Mouse (Mus musculus) forebrain, postnatal 0 days (tissue): ENCODE measurements at regions not wholly inside any gene's neighbourhood (a gene's known extent, or its start where the extent isn't known, plus 50 kb on each side); places are given as distances from the start of the nearest gene placed in this dataset.

Source experiments
- ATAC-seq: fragments of 200-750 bp; cut with Nextera tagmentation; 2 replicates; pipeline ENCODE4 v1.8.0; 2017; ENCODE audit warnings: mild to moderate bottlenecking, moderate library complexity
- DNase-seq: peaks from one replicate; pipeline ENCODE4 v3.0.0-alpha.2; 2015
- H3K27ac ChIP-seq: fragments of 300-500 bp; sonication (generic); 2 replicates; pipeline ENCODE4 v1.5.1; 2014; ENCODE audit warnings: low read depth, mild to moderate bottlenecking, antibody characterized with exemption, low read length, moderate library complexity, mixed read lengths
- H3K27me3 ChIP-seq: fragments of 300-500 bp; sonication (generic); 2 replicates; pipeline ENCODE4 v1.6.1; 2014; ENCODE audit warnings: mild to moderate bottlenecking, low read length, mixed read lengths; ENCODE audit not compliant: insufficient read depth
- H3K36me3 ChIP-seq: fragments of 300-500 bp; sonication (generic); 2 replicates; pipeline ENCODE4 v1.6.1; 2014; ENCODE audit warnings: mild to moderate bottlenecking, moderate library complexity; ENCODE audit not compliant: insufficient read depth
- H3K4me1 ChIP-seq: fragments of 300-500 bp; sonication (generic); 2 replicates; pipeline ENCODE4 v1.6.1; 2014; ENCODE audit warnings: antibody characterized with exemption; ENCODE audit not compliant: insufficient read depth
- H3K4me2 ChIP-seq: fragments of 300-500 bp; sonication (generic); 2 replicates; pipeline ENCODE4 v1.6.1; 2014; ENCODE audit warnings: low read depth, mild to moderate bottlenecking, moderate library complexity
- H3K4me3 ChIP-seq: fragments of 300-500 bp; sonication (generic); 2 replicates; pipeline ENCODE4 v1.5.1; 2014; ENCODE audit warnings: low read depth, low read length, mixed read lengths
- H3K9ac ChIP-seq: fragments of 300-500 bp; sonication (generic); 2 replicates; pipeline ENCODE4 v1.6.1; 2014; ENCODE audit warnings: mild to moderate bottlenecking
- H3K9me3 ChIP-seq: fragments of 300-500 bp; sonication (generic); 2 replicates; pipeline ENCODE4 v1.6.1; 2016; ENCODE audit warnings: low read length
- CTCF ChIP-seq: sonication (generic); IDR thresholded peaks from 2 replicates; pipeline ENCODE4 v1.5.1; 2016; ENCODE audit warnings: antibody characterized with exemption, control low read depth, low read depth
- WGBS: fragments of 180-500 bp; shearing (Covaris S2); extraction: QIAGEN DNeasy Blood & Tissue Kit; methylation state at CpG from one replicate; pipeline ENCODE4 v1.1.7; 2014; 5-methylcytosine and 5-hydroxymethylcytosine counted together

- H3K27me3 ChIP-seq, result no peaks in the 10 kb centered on the region
- WGBS, result 54% methylated on average over 3 of the region's 3 CpGs
- H3K9ac ChIP-seq, result no peak overlapping the region
- H3K27ac ChIP-seq, result no peak overlapping the region
- H3K9me3 ChIP-seq, result no peaks in the 10 kb centered on the region
- H3K4me1 ChIP-seq, result no peaks in the 10 kb centered on the region
- ATAC-seq (no peak), DNase-seq (no peak)
- H3K4me2 ChIP-seq, result no peak overlapping the region
- no peak overlapping the region for H3K4me3 ChIP-seq
- no peak for TF ChIP-seq CTCF
- H3K36me3 ChIP-seq, result no peaks in the 10 kb centered on the region
These were observed 190.2 kb downstream of the Kif2b start for GRCm38 (mm10) chr11:91387172-91387571.

- H3K9me3 ChIP-seq, result no peaks in the 10 kb centered on the region
- TF ChIP-seq CTCF, result no peak
- H3K4me2 ChIP-seq, result no peak overlapping the region
- H3K27me3 ChIP-seq, result no peaks in the 10 kb centered on the region
- H3K36me3 ChIP-seq, result no peaks in the 10 kb centered on the region
- H3K4me1 ChIP-seq, result no peaks in the 10 kb centered on the region
- no peak overlapping the region for H3K4me3 ChIP-seq
- DNase-seq, result no peak
- no peak overlapping the region for H3K27ac ChIP-seq
- 20% methylated on average over 4 of the region's 4 CpGs for whole genome bisulfite sequencing
- H3K9ac ChIP-seq, result no peak overlapping the region
- no peak for ATAC-seq
These were observed 220.3 kb downstream of the Kif2b start for GRCm38 (mm10) chr11:91357029-91357428.

GRCm38 (mm10) chr11:91342629-91343028 lies 234.7 kb downstream of the Kif2b start:
- DNase-seq, result no peak
- Histone ChIP-seq H3K4me3 (no peak overlapping the region), H3K9ac (no peak overlapping the region), H3K27me3 (no peaks in the 10 kb centered on the region), H3K9me3 (no peaks in the 10 kb centered on the region), H3K4me1 (no peaks in the 10 kb centered on the region), H3K4me2 (no peak overlapping the region), H3K36me3 (no peaks in the 10 kb centered on the region), H3K27ac (no peak overlapping the region)
- 15% methylated on average over 1 of the region's 1 CpGs for WGBS
- ATAC-seq, result no peak
- TF ChIP-seq CTCF, result no peak

GRCm38 (mm10) chr11:91333056-91333455 lies 244.3 kb downstream of the Kif2b start:
- H3K9ac ChIP-seq, result no peak overlapping the region
- DNase-seq, result peak; percentile 28
- no peaks in the 10 kb centered on the region for H3K36me3 ChIP-seq
- H3K27me3 ChIP-seq, result no peaks in the 10 kb centered on the region
- no peak overlapping the region for H3K4me2 ChIP-seq
- TF ChIP-seq CTCF, result no peak
- ATAC-seq, result peak; percentile 63
- no peaks in the 10 kb centered on the region for H3K9me3 ChIP-seq
- H3K27ac ChIP-seq, result no peak overlapping the region
- H3K4me3 ChIP-seq, result no peak overlapping the region
- 18% methylated on average over 3 of the region's 3 CpGs for WGBS
- no peaks in the 10 kb centered on the region for H3K4me1 ChIP-seq

DNA sequence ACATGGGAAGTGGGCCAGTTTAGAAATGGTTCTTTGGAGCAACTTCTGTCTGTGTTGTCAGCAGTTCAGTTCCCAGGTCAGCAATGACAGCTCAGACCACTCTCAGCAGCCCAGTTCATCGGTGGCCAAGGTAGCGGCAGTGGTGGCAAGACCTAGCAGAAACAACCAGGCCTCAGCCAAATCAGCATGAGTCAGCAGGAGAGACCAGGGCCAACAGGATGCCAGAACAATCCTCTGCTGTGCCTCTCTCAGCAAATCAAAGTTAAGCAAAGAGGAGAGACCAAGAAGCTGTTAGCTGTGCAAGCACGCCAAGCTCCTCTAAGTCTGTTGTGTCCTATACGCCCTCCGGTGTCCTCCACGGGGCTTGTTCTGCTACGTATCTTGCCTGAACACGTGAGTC lies 249.8 kb downstream of the Kif2b start:
- ATAC-seq (no peak), DNase-seq (no peak)
- no peak overlapping the region for H3K4me3 ChIP-seq
- H3K4me1 ChIP-seq, result no peaks in the 10 kb centered on the region
- no peaks in the 10 kb centered on the region for H3K9me3 ChIP-seq
- no peak for TF ChIP-seq CTCF
- no peaks in the 10 kb centered on the region for H3K36me3 ChIP-seq
- H3K9ac ChIP-seq, result no peak overlapping the region
- 86% methylated on average over 8 of the region's 8 CpGs for WGBS
- H3K27me3 ChIP-seq, result no peaks in the 10 kb centered on the region
- H3K4me2 ChIP-seq, result no peak overlapping the region
- no peak overlapping the region for H3K27ac ChIP-seq

GRCm38 (mm10) chr11:91310212-91310742 lies 267.1 kb downstream of the Kif2b start:
- 36% methylated on average over 3 of the region's 3 CpGs for WGBS
- no peak for TF ChIP-seq CTCF
- Histone ChIP-seq H3K4me1 (no peaks in the 10 kb centered on the region), H3K9me3 (no peaks in the 10 kb centered on the region), H3K27ac (no peak overlapping the region), H3K4me3 (no peak overlapping the region), H3K4me2 (no peak overlapping the region), H3K36me3 (no peaks in the 10 kb centered on the region), H3K9ac (no peak overlapping the region), H3K27me3 (no peaks in the 10 kb centered on the region)
- ATAC-seq, result peak; percentile 53; the same call in 1 of the 2 replicates
- DNase-seq, result peak; percentile 41

DNA sequence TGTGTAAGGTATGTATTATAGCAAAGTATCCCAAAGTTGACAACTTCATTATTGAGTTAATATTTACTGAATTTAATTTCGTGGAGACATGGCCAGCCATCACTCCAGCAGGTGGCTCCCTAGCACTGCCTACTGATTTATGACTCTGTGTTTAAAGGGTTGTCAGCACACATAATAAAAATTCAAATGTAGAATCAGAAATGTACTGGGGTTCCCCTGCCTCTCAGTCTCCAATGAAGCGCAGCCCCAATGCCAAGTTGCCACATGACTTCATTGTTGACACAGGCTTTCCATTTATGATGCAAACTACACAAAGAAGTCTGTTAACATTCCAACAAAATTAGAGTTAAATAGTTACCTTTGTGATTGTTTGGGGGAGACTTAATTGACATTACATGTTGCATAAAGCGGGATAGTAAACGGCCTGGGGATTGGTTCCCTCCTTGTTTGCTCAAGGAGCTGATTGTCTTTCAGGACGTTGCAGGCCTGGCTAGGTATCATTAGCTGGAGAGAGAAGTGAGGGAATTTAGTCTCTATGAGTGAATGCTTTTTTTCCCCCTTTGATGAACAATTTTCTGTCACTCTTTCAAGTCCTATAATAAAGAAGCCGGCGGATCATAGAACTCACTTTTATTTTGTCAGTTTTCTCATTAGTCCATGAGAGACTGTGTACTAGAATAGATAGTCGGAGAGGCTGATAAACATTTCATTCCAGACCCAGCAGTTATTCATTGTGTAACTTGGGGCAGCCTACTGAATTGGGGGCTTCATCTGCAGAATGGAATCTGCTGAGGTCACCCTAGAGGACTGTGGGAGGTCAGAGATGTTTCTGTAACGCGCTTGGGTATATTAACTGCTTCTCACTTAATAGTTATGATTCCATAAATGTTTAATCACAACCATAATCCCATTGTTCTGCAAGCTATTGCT lies 287.9 kb downstream of the Kif2b start:
- 15% methylated on average over 10 of the region's 10 CpGs for WGBS
- Histone ChIP-seq H3K4me3 (no peak overlapping the region), H3K9ac (no peak overlapping the region), H3K27me3 (peaks cover 2% of the 10 kb centered on the region; the same call in 1 of the 2 replicates), H3K36me3 (no peaks in the 10 kb centered on the region), H3K4me2 (no peak overlapping the region), H3K9me3 (no peaks in the 10 kb centered on the region), H3K27ac (no peak overlapping the region), H3K4me1 (no peaks in the 10 kb centered on the region)
- ATAC-seq, result peak; percentile 32; the same call in 1 of the 2 replicates
- peak; percentile 85 for TF ChIP-seq CTCF
- DNase-seq, result peak; percentile 79
